ENCODE assay signal across 17 mouse cellular contexts in the genomic region with DNA sequence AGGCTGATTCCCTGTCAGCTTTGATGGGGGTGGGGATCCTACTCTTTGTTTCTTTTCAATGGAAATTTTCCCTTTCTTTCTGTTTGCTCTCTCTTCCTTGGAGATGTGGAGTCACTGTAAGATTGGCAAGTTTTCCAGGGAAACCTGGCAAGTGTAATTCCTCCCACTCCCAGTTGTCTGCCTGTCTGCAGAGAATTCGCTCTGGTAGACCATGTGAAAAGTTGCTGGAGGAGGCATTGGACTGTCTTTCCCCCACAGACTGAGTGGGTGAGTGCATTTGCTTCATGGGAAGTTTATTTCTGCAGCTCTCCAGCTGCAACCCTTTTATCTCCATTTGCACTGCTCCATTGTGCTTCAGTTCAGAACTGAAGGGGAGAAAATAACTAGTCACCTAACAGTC.
DNase-seq lines count a peak whose midpoint lies in the region; ATAC-seq and TF ChIP-seq lines count a peak whose summit lies in the region.
"Had no signal": no experiment of that assay in that cellular context is flagged by ENCODE, and none has a peak within 500 bp of the region (broad histone marks: within the 10 kb centered on the region; RNA-seq: fewer than 3 reads in every experiment).

No protein-coding gene starts in this region.

- H3K27ac ChIP-seq in layer of hippocampus, adult 2 months, result peak overlapping the region; percentile 78
- no peak overlapping the region for H3K27ac ChIP-seq in heart, embryonic 12.5 days (ENCODE audit: poor library complexity, severe bottlenecking)
- no peak overlapping the region for H3K27ac ChIP-seq in heart, embryonic 10.5 days
- H3K27ac ChIP-seq: hindbrain, embryonic 13.5 days; liver, embryonic 14.5 days; neural tube, embryonic 12.5 days had no signal

- H3K4me2 ChIP-seq in heart, embryonic 12.5 days, result no peak overlapping the region
- H3K4me2 ChIP-seq: hindbrain, embryonic 13.5 days; neural tube, embryonic 12.5 days had no signal

- no peaks in the 10 kb centered on the region for H3K9me3 ChIP-seq in heart, embryonic 12.5 days (replicated peaks)
- H3K9me3 ChIP-seq in heart, embryonic 10.5 days, result no peaks in the 10 kb centered on the region
- H3K9me3 ChIP-seq: hindbrain, embryonic 13.5 days; neural tube, embryonic 12.5 days had no signal

- no peaks in the 10 kb centered on the region for H3K36me3 ChIP-seq in heart, embryonic 12.5 days
- no peaks in the 10 kb centered on the region for H3K36me3 ChIP-seq in heart, embryonic 10.5 days
- H3K36me3 ChIP-seq: hindbrain, embryonic 13.5 days; neural tube, embryonic 12.5 days had no signal

- DNase-seq in layer of hippocampus, adult 2 months (ENCODE audit: low spot score in 2 of 2), result peak; percentile 48 to 81
- DNase-seq in left cerebral cortex, adult 8-10 months (ENCODE audit: low spot score in 2 of 2), result peak; percentile 18 to 89
- peak; percentile 64 to 84 for DNase-seq in right cerebral cortex, postnatal 36 days (ENCODE audit: low spot score in 2 of 2)
- no peak for DNase-seq in heart, embryonic 10.5 days (ENCODE audit: low spot score)
- DNase-seq: adrenal gland, postnatal 36 days; cerebellum, postnatal 36 days; forebrain, postnatal 0 days; kidney, postnatal 10 days had no signal

- H3K4me3 ChIP-seq in layer of hippocampus, adult 2 months, result no peak overlapping the region
- no peak overlapping the region for H3K4me3 ChIP-seq in heart, embryonic 12.5 days
- no peak overlapping the region for H3K4me3 ChIP-seq in heart, embryonic 10.5 days
- H3K4me3 ChIP-seq: hindbrain, embryonic 13.5 days; neural tube, embryonic 12.5 days had no signal

- 68% methylated on average over 1 of the region's 1 CpGs for WGBS in heart, embryonic 12.5 days
- 63% methylated on average over 1 of the region's 1 CpGs for WGBS in heart, embryonic 10.5 days

- TF ChIP-seq CTCF in layer of hippocampus, adult 2 months (conservative IDR thresholded peaks at IDR 0.05), result no peak

- no peak overlapping the region for H3K9ac ChIP-seq in heart, embryonic 12.5 days
- H3K9ac ChIP-seq: forebrain, postnatal 0 days; hindbrain, embryonic 13.5 days; liver, embryonic 14.5 days; neural tube, embryonic 12.5 days had no signal

- no peaks in the 10 kb centered on the region for H3K4me1 ChIP-seq in heart, embryonic 12.5 days (replicated peaks)
- H3K4me1 ChIP-seq in heart, embryonic 10.5 days, result no peaks in the 10 kb centered on the region
- H3K4me1 ChIP-seq: hindbrain, embryonic 13.5 days; neural tube, embryonic 12.5 days had no signal

- H3K27me3 ChIP-seq in heart, embryonic 12.5 days (replicated peaks), result no peaks in the 10 kb centered on the region
- no peaks in the 10 kb centered on the region for H3K27me3 ChIP-seq in heart, embryonic 10.5 days (ENCODE audit: insufficient read depth, poor library complexity, severe bottlenecking)
- H3K27me3 ChIP-seq: hindbrain, embryonic 13.5 days; neural tube, embryonic 12.5 days had no signal

- ATAC-seq in frontal cortex, adult (ENCODE audit: low TSS enrichment), result peak; percentile 99
- no peak for ATAC-seq in heart, embryonic 12.5 days (ENCODE audit: insufficient number of reproducible peaks, low FRiP score)
- ATAC-seq in CD4-positive, CD25-positive, alpha-beta regulatory T cell, adult 4 months, result no peak
- ATAC-seq: forebrain, postnatal 0 days; intestine, postnatal 0 days; lung, postnatal 0 days; midbrain, embryonic 16.5 days had no signal
